Mouse (Mus musculus): ENCODE measurements around the gene Vamp1.

DNA sequence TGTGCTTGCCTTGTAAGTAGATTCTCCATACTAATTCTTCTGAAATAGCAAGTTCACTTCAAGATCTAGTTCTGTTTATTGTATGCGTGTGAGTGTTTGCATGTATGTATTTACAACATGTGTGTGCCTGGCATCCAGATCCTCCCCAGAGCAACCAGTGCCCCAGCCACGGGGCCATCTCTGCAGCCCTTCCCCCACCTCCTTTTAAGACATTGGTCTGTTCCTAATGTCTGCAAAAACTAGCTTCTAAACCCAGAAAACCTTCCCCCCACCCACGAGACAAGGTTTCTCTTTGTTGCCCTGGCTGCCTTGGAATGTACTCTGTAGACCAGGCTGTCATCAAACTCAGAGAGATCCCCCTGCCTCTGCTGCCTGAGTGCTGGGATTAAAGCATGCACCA is 7.2 kb downstream of the Vamp1 start:
- TF ChIP-seq CTCF (IDR thresholded peaks at IDR 0.05; ENCODE audit: low read depth, low read length), result no peak
- no peak for TF ChIP-seq EP300 (IDR thresholded peaks at IDR 0.05; ENCODE audit: insufficient read depth, low read depth, low read length)

Measured in ES-Bruce4 (cell line).